Mouse (Mus musculus) heart, embryonic 15.5 days (tissue): Measurements from ENCODE around the gene 5330417C22Rik. TPM values are rescaled to one million over a fixed set of nuclear protein-coding genes. Genes with fewer than 3 reads are reported as not detected.
"Not testable (repeated sequence)": the region's sequence is repeated elsewhere in the genome, so short reads cannot be mapped to it uniquely, and the experiment has no call there.

ENCODE experiments used
- ATAC-seq: fragments of 200-750 bp; cut with Nextera tagmentation; replicated peaks from 2 replicates; pipeline ENCODE4 v1.8.0; 2017; ENCODE audit warnings: low read depth, moderate TSS enrichment; ENCODE audit not compliant: insufficient number of reproducible peaks, insufficient read depth, low FRiP score
- H3K27ac ChIP-seq: fragments of 300-500 bp; sonication (generic); 2 replicates; pipeline ENCODE4 v1.5.1; 2015; ENCODE audit warnings: mild to moderate bottlenecking, inconsistent platforms
- H3K27me3 ChIP-seq: fragments of 300-500 bp; sonication (generic); 2 replicates; pipeline ENCODE4 v1.6.1; 2015; ENCODE audit warnings: inconsistent platforms
- H3K36me3 ChIP-seq: fragments of 300-500 bp; sonication (generic); 2 replicates; pipeline ENCODE4 v1.6.1; 2015; ENCODE audit warnings: mild to moderate bottlenecking, inconsistent platforms
- H3K4me1 ChIP-seq: fragments of 300-500 bp; sonication (generic); replicated peaks from 2 replicates; pipeline ENCODE4 v1.6.1; 2015; ENCODE audit warnings: inconsistent platforms
- H3K4me2 ChIP-seq: fragments of 300-500 bp; sonication (generic); 2 replicates; pipeline ENCODE4 v1.6.1; 2015; ENCODE audit warnings: inconsistent platforms, mild to moderate bottlenecking, moderate library complexity
- H3K4me3 ChIP-seq: fragments of 300-500 bp; sonication (generic); 2 replicates; pipeline ENCODE4 v1.5.1; 2015; ENCODE audit warnings: mild to moderate bottlenecking, inconsistent platforms
- H3K9ac ChIP-seq: fragments of 300-500 bp; sonication (generic); 2 replicates; pipeline ENCODE4 v1.6.1; 2015; ENCODE audit warnings: mild to moderate bottlenecking, inconsistent platforms
- H3K9me3 ChIP-seq: fragments of 300-500 bp; sonication (generic); replicated peaks from 2 replicates; pipeline ENCODE4 v1.6.1; 2016; ENCODE audit warnings: inconsistent platforms
- WGBS: fragments of 180-500 bp; shearing (Covaris S2); methylation state at CpG from one replicate; pipeline ENCODE4 v1.1.7; 2015; ENCODE audit warnings: mixed read lengths; 5-methylcytosine and 5-hydroxymethylcytosine counted together
- polyA plus RNA-seq: library from polyadenylated mRNA; unstranded; fragments of >200 nt; fragmentation: Nextera tagmentation; extraction: Ambion mirVana; gene quantifications from 2 replicates; pipeline ENCODE4 v1.2.1, GENCODE M21; 2015

5330417C22Rik gene
- polyA plus RNA-seq, 1 experiment from 2014 or later, result 1.0 TPM

DNA sequence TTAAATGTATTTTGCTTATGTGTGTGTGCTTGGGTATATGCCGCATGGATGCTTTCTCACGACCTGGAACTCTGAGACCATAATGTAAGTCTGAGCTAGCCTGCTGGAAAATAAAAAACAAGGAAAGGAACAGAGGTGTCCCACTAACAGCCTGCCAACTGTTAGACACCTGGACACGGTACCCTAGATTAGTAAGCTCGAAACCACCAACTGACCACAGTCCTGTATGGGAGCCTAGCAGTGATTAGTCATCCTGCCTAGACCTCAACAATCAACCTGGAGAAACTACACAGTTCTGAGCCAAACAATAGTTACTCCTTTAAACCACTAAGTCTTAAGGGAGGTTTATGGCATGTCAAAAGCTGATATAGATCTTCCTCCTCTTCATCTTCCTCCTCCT is 12.9 kb downstream of the 5330417C22Rik start:
- H3K9me3 ChIP-seq, result no peaks in the 10 kb centered on the region
- WGBS, result 80% methylated on average over 4 of the region's 4 CpGs
- no peak overlapping the region for H3K27ac ChIP-seq
- H3K4me3 ChIP-seq, result no peak overlapping the region
- H3K4me2 ChIP-seq, result no peak overlapping the region
- H3K4me1 ChIP-seq, result no peaks in the 10 kb centered on the region
- H3K9ac ChIP-seq, result no peak overlapping the region
- H3K27me3 ChIP-seq, result no peaks in the 10 kb centered on the region
- no peak for ATAC-seq
- H3K36me3 ChIP-seq, result no peaks in the 10 kb centered on the region

DNA sequence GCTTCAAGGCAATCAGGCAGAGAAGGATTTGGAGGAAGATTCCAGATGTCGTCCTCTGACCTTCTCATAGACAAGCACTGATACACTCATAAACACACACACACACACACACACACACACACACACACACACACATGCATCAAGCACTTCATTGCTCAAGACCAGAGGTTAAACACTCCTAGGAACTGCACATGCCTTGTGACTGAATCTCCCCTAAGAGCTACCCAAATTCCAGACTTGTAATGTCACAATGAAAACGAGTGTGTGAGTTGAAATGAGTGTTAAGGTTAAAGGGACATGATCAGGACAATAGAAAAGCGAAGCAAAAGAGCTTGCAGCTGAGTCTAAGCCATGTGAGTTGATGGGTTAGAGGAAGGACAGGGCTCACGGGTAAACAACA is 18.1 kb downstream of the 5330417C22Rik start:
- Histone ChIP-seq H3K27ac (no peak overlapping the region), H3K4me3 (no peak overlapping the region), H3K4me2 (no peak overlapping the region), H3K9me3 (no peaks in the 10 kb centered on the region), H3K9ac (no peak overlapping the region), H3K4me1 (no peaks in the 10 kb centered on the region), H3K27me3 (no peaks in the 10 kb centered on the region), H3K36me3 (no peaks in the 10 kb centered on the region)
- WGBS, result 46% methylated on average over 4 of the region's 4 CpGs
- ATAC-seq, result no peak

DNA sequence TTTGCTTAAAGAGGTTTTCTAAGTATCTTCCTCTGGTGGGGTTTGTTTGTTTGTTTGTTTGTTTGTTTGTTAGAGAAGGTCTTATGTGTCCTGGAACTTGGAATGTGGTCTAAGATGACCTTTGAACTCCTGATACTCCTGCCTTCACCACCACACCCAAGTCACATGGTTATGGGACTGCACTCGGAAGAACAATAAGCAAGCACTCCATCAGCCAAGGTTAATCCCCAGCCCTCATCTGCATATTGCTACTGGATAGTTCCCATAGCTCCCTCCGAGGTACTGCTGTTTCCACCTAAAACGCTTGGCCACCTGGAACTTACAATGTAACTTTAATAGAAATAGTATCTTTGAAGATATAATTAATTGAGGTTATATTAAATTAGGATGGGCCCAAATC is 22.9 kb downstream of the 5330417C22Rik start:
- Histone ChIP-seq H3K36me3 (no peaks in the 10 kb centered on the region), H3K4me3 (no peak overlapping the region), H3K27me3 (no peaks in the 10 kb centered on the region), H3K9ac (no peak overlapping the region), H3K4me2 (no peak overlapping the region), H3K27ac (no peak overlapping the region), H3K4me1 (no peaks in the 10 kb centered on the region), H3K9me3 (no peaks in the 10 kb centered on the region)
- no peak for ATAC-seq
- WGBS, result 66% methylated on average over 3 of the region's 3 CpGs

DNA sequence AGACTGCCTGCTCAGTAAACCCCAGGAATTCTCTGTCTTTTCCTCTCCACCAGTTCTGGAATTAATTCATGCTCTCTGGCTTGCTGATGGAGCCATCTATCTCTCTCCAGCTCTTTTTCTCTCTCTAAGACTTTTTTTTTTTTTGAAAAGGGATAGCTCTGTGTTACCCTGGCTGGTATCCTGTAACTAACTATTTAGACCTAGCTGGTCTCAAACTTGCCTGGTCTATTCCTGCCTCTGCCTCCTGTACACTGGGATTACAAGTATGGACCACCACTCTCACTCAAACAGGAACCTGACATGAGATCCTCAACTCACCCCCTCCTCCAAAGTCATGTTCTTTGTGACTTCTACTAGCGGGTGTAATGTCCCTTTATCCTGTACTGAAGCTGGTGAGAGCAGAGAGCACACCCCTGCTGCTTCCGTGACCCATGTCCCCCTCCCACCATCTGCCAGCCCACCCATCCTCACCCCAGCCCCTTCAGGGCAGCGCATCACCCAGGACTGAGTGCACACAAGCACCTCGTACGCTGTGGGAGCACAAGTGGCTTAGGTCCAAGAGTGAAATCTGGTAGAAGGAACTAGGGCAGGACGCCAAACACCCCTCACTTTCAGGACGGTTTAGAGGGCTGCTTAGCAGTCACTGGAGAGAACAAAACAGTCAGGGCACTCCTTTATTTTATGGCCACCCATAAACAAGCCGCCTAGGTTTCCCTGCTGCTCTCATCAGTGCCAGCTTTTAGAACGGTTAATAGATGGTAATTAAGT is 25.4 kb downstream of the 5330417C22Rik start:
- 32% methylated on average over 9 of the region's 9 CpGs for WGBS
- H3K4me3 ChIP-seq, result no peak overlapping the region
- no peak overlapping the region for H3K27ac ChIP-seq
- no peak overlapping the region for H3K9ac ChIP-seq
- ATAC-seq, result no peak
- H3K36me3 ChIP-seq, result no peaks in the 10 kb centered on the region
- no peaks in the 10 kb centered on the region for H3K27me3 ChIP-seq
- H3K4me1 ChIP-seq, result no peaks in the 10 kb centered on the region
- no peak overlapping the region for H3K4me2 ChIP-seq
- no peaks in the 10 kb centered on the region for H3K9me3 ChIP-seq

DNA sequence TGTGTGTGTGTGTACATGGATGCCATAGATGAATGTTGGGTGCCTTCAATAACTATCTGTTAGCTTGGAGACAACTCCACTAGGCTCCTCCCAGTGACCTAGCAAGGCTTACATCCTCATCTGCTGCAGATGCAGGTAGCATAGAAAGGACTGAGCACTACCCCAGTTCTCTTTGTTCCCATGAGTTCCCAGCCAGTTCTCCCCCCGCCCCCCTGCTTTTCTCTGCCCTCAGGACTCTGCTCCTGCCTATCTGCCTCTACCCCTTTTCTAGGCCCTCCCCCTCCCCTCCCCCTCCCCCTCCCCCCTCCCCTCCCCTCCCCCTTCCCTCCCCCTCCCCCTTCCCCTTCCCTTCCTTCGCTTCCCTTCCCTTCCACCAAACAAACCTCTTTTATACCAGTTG is 26.2 kb downstream of the 5330417C22Rik start:
- Histone ChIP-seq H3K27me3 (no peaks in the 10 kb centered on the region), H3K4me1 (no peaks in the 10 kb centered on the region), H3K9ac (no peak overlapping the region), H3K36me3 (no peaks in the 10 kb centered on the region), H3K27ac (no peak overlapping the region), H3K4me3 (no peak overlapping the region), H3K4me2 (no peak overlapping the region), H3K9me3 (no peaks in the 10 kb centered on the region)
- 75% methylated on average over 1 of the region's 2 CpGs for WGBS
- ATAC-seq, result no peak

GRCm38 (mm10) chr3:108508745-108509474 is 27.4 kb downstream of the 5330417C22Rik start:
- no peaks in the 10 kb centered on the region for H3K36me3 ChIP-seq
- no peak for ATAC-seq
- H3K9ac ChIP-seq, result no peak overlapping the region
- no peak overlapping the region for H3K27ac ChIP-seq
- no peaks in the 10 kb centered on the region for H3K27me3 ChIP-seq
- no peak overlapping the region for H3K4me2 ChIP-seq
- 68% methylated on average over 4 of the region's 4 CpGs for whole genome bisulfite sequencing
- no peak overlapping the region for H3K4me3 ChIP-seq
- no peaks in the 10 kb centered on the region for H3K9me3 ChIP-seq
- H3K4me1 ChIP-seq, result no peaks in the 10 kb centered on the region

DNA sequence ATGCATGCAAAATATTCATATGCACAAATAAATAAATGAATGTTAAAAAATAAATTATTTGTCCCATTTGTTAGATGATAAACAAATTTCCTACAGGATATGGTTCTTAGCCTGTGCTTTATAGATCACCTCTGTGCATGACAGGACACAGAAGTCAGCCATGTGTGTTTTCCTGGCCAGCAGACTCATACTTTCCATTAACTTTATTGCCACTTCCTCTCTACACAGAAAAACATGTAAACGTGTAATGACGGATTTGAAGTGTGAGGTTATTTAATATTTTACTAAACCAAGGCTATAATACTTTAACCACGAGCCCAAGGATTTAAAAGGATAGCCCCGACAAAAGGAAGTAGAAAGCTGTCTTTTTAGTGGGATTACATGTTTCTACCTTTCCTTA is 32.4 kb downstream of the 5330417C22Rik start:
- Histone ChIP-seq H3K4me1 (no peaks in the 10 kb centered on the region), H3K36me3 (no peaks in the 10 kb centered on the region), H3K27me3 (no peaks in the 10 kb centered on the region), H3K4me2 (no peak overlapping the region), H3K4me3 (no peak overlapping the region), H3K27ac (no peak overlapping the region), H3K9ac (no peak overlapping the region), H3K9me3 (no peaks in the 10 kb centered on the region)
- no peak for ATAC-seq
- WGBS, result 74% methylated on average over 4 of the region's 4 CpGs

DNA sequence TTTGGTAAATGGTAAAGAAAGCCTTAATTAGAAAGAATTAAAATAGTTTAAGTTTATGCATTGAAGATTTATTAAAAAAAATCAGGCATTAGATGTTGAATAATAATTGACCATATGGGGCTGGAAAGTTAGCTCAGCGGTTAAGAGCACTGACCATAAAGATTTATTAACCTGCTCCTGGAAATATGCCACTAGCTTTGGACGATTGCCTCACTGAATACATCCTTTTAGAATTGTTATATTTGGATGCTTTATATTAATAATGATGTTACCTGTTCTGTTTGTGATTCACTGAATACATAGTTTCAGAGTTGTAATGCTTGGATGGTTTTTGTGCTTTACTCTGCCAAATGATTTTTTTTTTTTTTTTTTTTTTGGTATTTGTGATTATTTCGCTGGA is 34.9 kb downstream of the 5330417C22Rik start:
- H3K9ac ChIP-seq, H3K9me3 ChIP-seq, H3K4me3 ChIP-seq, H3K4me1 ChIP-seq, H3K27me3 ChIP-seq, ATAC-seq, H3K4me2 ChIP-seq, H3K36me3 ChIP-seq, H3K27ac ChIP-seq: not testable (repeated sequence)
- WGBS, result 69% methylated on average over 3 of the region's 3 CpGs

DNA sequence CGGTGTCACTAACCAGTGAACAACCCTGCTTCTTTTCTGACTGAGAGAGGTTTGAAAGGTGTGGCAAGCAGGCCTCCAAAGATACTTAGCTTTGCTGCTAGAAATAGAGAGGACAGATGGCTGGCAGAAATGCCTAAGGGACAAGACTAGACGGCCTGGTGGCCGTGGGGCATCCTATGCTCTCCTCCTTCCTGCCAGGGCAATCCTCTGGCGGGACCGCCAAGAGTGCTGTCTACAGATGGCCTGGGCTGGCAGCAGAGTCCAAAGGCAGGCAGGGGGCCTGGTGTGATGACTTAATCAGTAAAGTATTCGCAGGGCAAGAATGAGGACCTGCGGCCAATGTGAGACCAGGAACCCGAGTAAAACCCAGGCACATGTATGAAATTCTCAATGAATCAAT is 36.5 kb downstream of the 5330417C22Rik start:
- Histone ChIP-seq H3K27ac (no peak overlapping the region), H3K9me3 (no peaks in the 10 kb centered on the region), H3K36me3 (no peaks in the 10 kb centered on the region), H3K9ac (no peak overlapping the region), H3K4me2 (no peak overlapping the region), H3K4me1 (no peaks in the 10 kb centered on the region), H3K4me3 (no peak overlapping the region), H3K27me3 (no peaks in the 10 kb centered on the region)
- 51% methylated on average over 8 of the region's 8 CpGs for WGBS
- ATAC-seq, result no peak

- Histone ChIP-seq H3K9me3 (no peaks in the 10 kb centered on the region), H3K4me1 (no peaks in the 10 kb centered on the region), H3K27me3 (no peaks in the 10 kb centered on the region), H3K4me2 (no peak overlapping the region), H3K36me3 (no peaks in the 10 kb centered on the region), H3K4me3 (no peak overlapping the region), H3K27ac (no peak overlapping the region), H3K9ac (no peak overlapping the region)
- no peak for ATAC-seq
- 28% methylated on average over 9 of the region's 9 CpGs for WGBS
Measured at GRCm38 (mm10) chr3:108497602-108498001, 38.7 kb downstream of the 5330417C22Rik start.

DNA sequence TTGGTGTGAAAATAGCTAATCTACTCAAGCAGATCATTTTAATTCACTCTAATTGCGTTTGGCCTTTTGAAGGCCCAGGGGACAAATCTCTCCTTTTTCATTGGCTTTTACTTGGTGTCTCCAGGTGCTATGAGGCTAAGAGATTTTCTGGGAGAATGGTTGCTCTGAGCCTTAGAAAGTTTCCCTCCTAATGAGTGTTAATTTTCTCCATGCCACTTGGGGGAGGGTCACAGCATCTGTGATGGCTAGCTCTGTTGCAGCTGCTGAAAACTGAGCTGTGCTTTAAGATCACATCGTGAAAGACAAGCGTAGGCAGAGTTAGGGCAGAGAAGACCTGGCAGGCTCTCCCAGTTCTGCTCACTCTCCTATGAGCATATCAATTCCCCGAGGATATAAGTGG is 40.9 kb downstream of the 5330417C22Rik start:
- ATAC-seq, result no peak
- 29% methylated on average over 4 of the region's 4 CpGs for WGBS
- Histone ChIP-seq H3K27me3 (no peaks in the 10 kb centered on the region), H3K4me2 (no peak overlapping the region), H3K36me3 (no peaks in the 10 kb centered on the region), H3K27ac (no peak overlapping the region), H3K4me1 (no peaks in the 10 kb centered on the region), H3K4me3 (no peak overlapping the region), H3K9ac (no peak overlapping the region), H3K9me3 (no peaks in the 10 kb centered on the region)
